8 mouse cellular contexts compared by ENCODE assay signal in genomic region chr1:169968792-169969515, GRCm38 (mm10). TPM values are rescaled to one million over a fixed set of nuclear protein-coding genes. Genes with fewer than 3 reads are reported as not detected.
DNase-seq lines count a peak whose midpoint lies in the region; ATAC-seq and TF ChIP-seq lines count a peak whose summit lies in the region.

Hsd17b7 (minus strand) TSS chr1:169969241.

- H3K9ac ChIP-seq in hindbrain, postnatal 0 days (replicated peaks; ENCODE audit: low read length): peak within 1 kb of the TSS; percentile 51

- H3K4me3 ChIP-seq in gastrocnemius, adult 2 months: peak within 1 kb of the TSS; percentile 90
- H3K4me3 ChIP-seq in hindbrain, postnatal 0 days (ENCODE audit: low read length): peak within 1 kb of the TSS; percentile 71
- peak within 1 kb of the TSS; percentile 69 for H3K4me3 ChIP-seq in left cerebral cortex, adult 2 months

- intact Hi-C loops in gastrocnemius, adult 2 months (cut with DNase I): loop anchor here (1.0 to 5.0 kb wide), 2 partner anchors 168 to 438 kb away; partner anchors contain the start of gene Nuf2
- intact Hi-C loops in left cerebral cortex, adult 2 months (cut with DNase I): loop anchor here (1.0 kb wide), 1 partner anchor 167 kb away; no protein-coding TSS in a partner anchor

- H3K4me2 ChIP-seq in hindbrain, postnatal 0 days (ENCODE audit: low read depth, low read length): peak within 1 kb of the TSS; percentile 88

- peak; percentile 100 for DNase-seq in ZHBTc4 (ENCODE audit: low read depth, low spot score)
- DNase-seq in gastrocnemius, adult 2 months: peak; percentile 100
- peak; percentile 99 for DNase-seq in hindbrain, postnatal 0 days (ENCODE audit: low spot score)
- DNase-seq in left cerebral cortex, adult 2 months (ENCODE audit: extremely low spot score in 1 of 2, low spot score in 2 of 2): peak; percentile 96 to 99
- peak; percentile 99 for DNase-seq in right cerebral cortex, adult 2 months (ENCODE audit: low spot score in 2 of 2)
- DNase-seq in urinary bladder, postnatal 14 days (ENCODE audit: low spot score): peak; percentile 99

- 2% methylated on average over 48 of the region's 48 CpGs for WGBS in hindbrain, postnatal 0 days

- no peaks in the 10 kb centered on the region for H3K9me3 ChIP-seq in hindbrain, postnatal 0 days (ENCODE audit: low read length)

- H3K27ac ChIP-seq in gastrocnemius, adult 2 months: peak within 1 kb of the TSS; percentile 86
- H3K27ac ChIP-seq in hindbrain, postnatal 0 days: peak within 1 kb of the TSS; percentile 66
- peak within 1 kb of the TSS; percentile 82 for H3K27ac ChIP-seq in left cerebral cortex, adult 2 months

- H3K27me3 ChIP-seq in hindbrain, postnatal 0 days (ENCODE audit: insufficient read depth, low read length): no peaks in the 10 kb centered on the region

- no peak for TF ChIP-seq CTCF in gastrocnemius, adult 2 months (IDR thresholded peaks at IDR 0.05)
- TF ChIP-seq CTCF in hindbrain, postnatal 0 days (IDR thresholded peaks at IDR 0.05; ENCODE audit: low read depth): no peak
- TF ChIP-seq CTCF in left cerebral cortex, adult 2 months (IDR thresholded peaks at IDR 0.05): no peak

- 0 out of 2 replicates have a peak, but pooled peaks cover 6% of the 10 kb centered on the region for H3K4me1 ChIP-seq in hindbrain, postnatal 0 days (ENCODE audit: insufficient read depth, low read length)

- peaks cover 17% of the 10 kb centered on the region; the same call in 1 of the 2 replicates for H3K36me3 ChIP-seq in hindbrain, postnatal 0 days (ENCODE audit: insufficient read depth, low read length)

- ATAC-seq in common myeloid progenitor, adult 5-6 weeks (replicated peaks; ENCODE audit: low read depth, poor library complexity, severe bottlenecking): peak; percentile 98
- peak; percentile 100 for ATAC-seq in hindbrain, postnatal 0 days
- peak; percentile 95 for ATAC-seq in megakaryocyte, adult 5-6 weeks (ENCODE audit: poor library complexity, severe bottlenecking)

RNA-seq across cellular contexts. Expression of gene Hsd17b7, which starts in this region (rescaled TPM):
- total RNA-seq in common myeloid progenitor, adult 5-6 weeks (2017): 3.3 and 9.4 TPM in 2 replicates
- total RNA-seq in gastrocnemius, adult 2 months (2021): 1 to 10 TPM; 5.2 to 9.5 TPM
- total RNA-seq in hindbrain, postnatal 0 days (2014; rRNA removed): 23.2 and 29.4 TPM in 2 replicates
- 23.8 and 27.9 TPM in 2 replicates for polyA plus RNA-seq in hindbrain, postnatal 0 days (2015; fragmentation: Nextera tagmentation; extraction: Ambion mirVana)
- 10 to 100 TPM; 16.7 to 18.0 TPM for total RNA-seq in left cerebral cortex, adult 2 months (2021)
- total RNA-seq in megakaryocyte, adult 5-6 weeks (2015): 2.8 and 2.9 TPM in 2 replicates
- 2.0 and 4.4 TPM in 2 replicates for total RNA-seq in megakaryocyte, adult 5-6 weeks (2017)

Comparison
In these comparisons a context has a peak if more than half of its experiments do, and no peak if none do; other contexts are left out.
1. Peak in every context shown above with its lines: DNase-seq, ATAC-seq, H3K4me3 ChIP-seq and H3K27ac ChIP-seq.